Mouse (Mus musculus): ENCODE data around the gene Slc6a6. TPM values are rescaled to one million over a fixed set of nuclear protein-coding genes. Genes with fewer than 3 reads are reported as not detected.

The Slc6a6 gene
- polyA plus RNA-seq, 1 experiment = 74.2 TPM

DNA sequence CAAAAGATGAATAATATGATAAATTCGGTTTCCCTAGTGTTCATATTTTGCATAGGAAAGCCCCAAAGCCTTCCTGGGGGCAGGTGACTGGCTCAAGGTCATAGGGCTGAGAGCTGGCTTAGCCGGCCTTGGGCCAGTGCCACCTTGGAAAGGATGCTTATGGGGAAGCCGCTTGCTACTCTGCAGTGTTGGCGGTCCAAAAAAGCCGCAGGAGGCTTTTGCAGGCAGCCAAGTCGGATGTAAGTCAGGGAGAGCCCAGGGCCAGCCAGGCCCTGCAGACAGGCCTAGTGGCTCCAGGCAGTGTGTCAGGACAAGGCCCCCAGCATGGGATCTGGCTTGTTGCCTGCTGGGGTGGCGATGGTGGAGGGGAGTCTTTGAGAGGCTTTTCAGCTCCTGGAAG lies 10.8 kb downstream of the Slc6a6 start:
- DNase-seq (ENCODE audit: low read depth, low spot score) = no peak
- WGBS = 68% methylated on average over 7 of the region's 7 CpGs

DNA sequence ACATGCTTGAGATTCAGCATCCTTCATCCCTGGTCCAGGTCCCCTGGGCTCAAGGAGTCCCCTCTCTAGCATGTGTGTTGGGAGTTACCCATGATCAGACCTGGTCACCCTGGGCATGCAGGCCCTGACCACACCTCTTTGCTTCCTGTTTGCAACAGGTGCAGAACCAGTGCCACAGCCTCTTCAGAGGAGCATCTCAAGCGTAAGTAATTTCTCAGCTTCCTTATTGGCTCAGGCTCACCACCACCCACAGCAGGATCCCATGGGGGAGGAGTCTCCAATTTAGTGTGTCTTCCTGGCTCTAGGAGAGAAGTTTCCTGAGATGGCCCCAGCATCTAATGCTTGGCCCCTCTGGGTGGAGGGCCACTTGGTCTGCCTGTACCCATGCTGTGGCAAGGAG lies 15.0 kb downstream of the Slc6a6 start:
- DNase-seq (ENCODE audit: low read depth, low spot score) = no peak
- WGBS = 9% methylated on average over 1 of the region's 1 CpGs

DNA sequence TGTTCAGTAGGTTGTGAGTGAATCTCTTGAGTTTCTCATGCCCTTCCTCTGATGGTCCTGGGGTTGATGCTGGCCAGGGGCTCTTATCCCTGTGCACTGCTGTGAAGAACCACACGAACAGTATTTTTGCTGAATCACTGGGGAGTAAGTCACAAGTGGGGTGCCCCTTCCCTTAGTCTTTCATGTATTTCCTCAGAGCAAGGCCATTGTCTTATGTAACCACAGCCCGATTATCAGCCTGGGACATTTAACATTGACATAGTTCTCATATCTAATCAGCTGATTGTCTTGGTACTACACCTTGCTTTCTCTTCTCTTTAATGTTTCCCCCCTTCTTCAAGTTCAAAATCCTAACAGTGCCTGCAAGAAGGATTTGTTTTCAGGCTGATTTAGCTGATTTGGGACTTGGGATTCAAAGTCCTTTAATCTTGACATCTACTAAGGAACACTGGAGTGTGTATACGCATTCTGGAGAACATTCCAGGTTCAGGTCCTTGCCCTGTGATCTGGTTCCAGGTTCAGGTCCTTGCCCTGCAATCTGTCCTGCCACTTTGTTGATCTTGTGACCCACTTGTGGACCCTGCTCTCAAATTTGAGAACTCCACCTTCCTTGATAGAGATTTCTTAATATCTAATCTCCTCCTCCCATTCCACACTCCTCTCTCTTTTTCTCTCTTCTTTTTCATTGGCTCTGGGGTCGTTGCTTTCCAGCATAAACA lies 15.8 kb downstream of the Slc6a6 start:
- WGBS = 58% methylated on average over 4 of the region's 4 CpGs
- no peak for DNase-seq (ENCODE audit: low read depth, low spot score)

GRCm38 (mm10) chr6:91700823-91701621 lies 17.2 kb downstream of the Slc6a6 start:
- 44% methylated on average over 11 of the region's 11 CpGs for WGBS
- no peak for DNase-seq (ENCODE audit: low read depth, low spot score)

- no peak for DNase-seq (ENCODE audit: low read depth, low spot score)
- WGBS = 92% methylated on average over 2 of the region's 2 CpGs
Observed at GRCm38 (mm10) chr6:91703459-91703858, 19.6 kb downstream of the Slc6a6 start.

DNA sequence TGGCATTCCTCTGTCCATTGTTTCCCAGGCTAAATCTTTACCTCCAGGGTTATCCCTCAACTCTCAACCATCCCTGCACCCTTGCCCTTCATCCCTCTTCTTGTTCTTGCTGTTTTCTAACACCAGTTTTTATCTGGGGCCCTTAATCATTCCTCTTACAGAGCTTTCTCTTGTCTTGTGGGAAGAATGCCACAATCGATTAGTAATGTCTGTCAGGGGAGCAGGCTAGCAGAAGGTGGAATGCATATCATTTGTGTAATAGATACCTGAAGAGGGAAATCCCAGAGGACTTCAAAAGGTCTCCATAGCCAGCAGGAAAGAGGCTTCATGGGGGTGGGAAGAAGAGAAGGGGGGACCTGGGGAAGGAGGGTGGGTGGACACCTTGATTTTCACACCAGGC lies 20.6 kb downstream of the Slc6a6 start:
- DNase-seq (ENCODE audit: low read depth, low spot score) = no peak
- WGBS = 94% methylated on average over 1 of the region's 1 CpGs

DNA sequence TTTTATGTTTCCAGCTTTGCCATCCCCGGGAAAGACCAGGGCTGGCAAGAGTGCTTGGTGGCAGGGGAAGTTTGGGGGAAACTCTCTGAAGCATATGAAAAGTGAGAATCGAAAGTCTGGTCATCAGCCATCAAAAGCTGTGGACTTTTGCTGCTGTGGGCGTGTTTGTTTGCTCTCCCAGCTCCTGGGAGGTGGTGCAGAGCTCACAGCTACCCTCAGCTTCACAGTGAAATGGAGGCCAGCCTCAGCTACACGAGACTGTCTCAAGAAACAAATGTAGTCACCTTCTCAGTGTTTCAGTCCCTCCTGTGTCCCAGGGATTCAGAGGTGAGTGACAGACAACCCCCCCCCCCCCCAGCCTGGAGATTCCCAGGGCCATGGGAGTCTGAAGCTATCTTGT lies 21.8 kb downstream of the Slc6a6 start:
- whole genome bisulfite sequencing = 28% methylated on average over 4 of the region's 4 CpGs
- DNase-seq (ENCODE audit: low read depth, low spot score) = no peak

DNA sequence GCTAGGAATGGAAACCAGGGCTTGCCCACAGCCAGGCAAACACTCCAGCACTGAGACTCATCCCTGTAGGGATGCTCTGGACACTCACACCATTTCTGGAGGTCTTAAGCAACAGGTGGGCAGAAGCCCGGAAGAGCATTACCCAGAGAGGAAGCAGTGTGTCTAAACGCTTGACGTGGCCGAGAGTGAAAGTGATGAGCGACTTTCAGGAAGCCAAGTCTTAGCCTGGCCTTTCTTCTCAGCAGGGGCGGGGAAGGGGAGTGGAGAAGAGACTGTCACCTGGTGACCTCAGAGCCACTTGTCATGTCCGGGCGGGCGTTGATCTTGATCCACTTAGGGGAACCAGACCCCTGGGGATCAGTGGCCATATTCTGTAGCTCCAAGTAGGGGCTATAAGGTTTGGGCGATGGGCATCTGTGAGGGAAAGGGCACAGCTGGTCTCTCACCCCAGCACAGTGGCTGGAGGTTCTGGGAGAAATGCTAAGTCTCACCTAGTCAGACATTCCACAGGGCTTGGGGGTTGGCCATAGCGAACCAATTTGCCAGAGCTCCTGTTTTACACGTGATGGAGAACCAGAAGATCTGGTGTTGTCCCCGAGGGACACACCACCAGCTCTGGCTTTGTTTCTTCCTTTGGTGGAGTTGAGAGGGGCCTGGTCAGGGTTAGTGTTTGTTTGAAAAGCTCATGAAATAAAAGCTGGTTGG lies 22.4 kb downstream of the Slc6a6 start:
- DNase-seq (ENCODE audit: low read depth, low spot score) = no peak
- WGBS = 38% methylated on average over 13 of the region's 13 CpGs

DNA sequence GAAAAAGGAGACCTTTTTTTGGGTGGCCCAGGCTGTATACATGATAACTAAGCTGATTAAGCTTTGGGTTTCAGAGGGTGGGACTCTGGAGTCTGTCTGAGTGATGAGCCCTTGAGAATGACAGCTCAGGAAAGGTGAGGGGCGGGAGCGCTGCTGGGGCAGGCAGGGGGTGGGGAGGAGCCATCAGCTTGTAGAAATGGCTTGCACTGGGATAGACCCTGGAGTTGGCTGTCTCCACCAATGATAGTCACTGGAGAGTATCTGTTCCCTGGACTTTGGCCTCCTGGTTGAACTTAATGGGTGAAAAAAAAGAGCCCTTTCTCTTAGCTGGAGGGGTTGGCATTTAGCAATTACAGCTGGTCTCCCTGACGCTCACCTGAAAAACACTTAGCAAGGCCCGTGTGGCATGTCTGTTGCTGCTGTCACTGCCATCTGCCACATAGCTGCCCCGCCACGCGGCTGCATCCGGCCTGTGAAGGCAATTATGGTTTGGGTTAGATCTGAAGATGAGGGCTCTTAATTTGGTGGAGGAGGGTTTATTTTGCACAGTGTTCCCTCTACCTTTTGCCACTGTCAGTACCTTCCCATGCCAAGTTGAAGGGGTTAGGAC lies 23.5 kb downstream of the Slc6a6 start:
- WGBS = 46% methylated on average over 8 of the region's 8 CpGs

GRCm38 (mm10) chr6:91707886-91708564 lies 24.2 kb downstream of the Slc6a6 start:
- 92% methylated on average over 11 of the region's 11 CpGs for WGBS
- DNase-seq (ENCODE audit: low read depth, low spot score) = no peak

More for the DNA sequence above, 23.5 kb downstream of the Slc6a6 start:
- DNase-seq (ENCODE audit: low read depth, low spot score) = no peak

DNA sequence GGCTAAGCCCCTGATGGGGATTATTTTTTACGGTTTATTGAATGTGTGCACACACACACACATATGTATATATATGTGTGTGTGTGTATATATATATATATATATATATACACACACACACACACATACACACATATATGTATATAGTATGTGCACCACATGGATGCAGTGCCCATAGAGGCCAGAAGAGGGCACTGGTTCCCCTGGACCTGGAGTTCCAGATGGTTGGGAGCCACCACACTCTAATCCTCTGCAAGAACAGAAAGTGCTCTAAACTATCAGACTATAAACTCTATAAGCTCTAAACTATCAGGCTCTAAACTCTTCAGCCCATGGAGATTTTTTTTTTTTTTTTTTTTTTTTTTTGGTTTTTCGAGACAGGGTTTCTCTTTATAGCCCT lies 25.1 kb downstream of the Slc6a6 start:
- 88% methylated on average over 2 of the region's 2 CpGs for WGBS
- DNase-seq (ENCODE audit: low read depth, low spot score) = no peak

- DNase-seq (ENCODE audit: low read depth, low spot score) = no peak
- 50% methylated on average over 6 of the region's 6 CpGs for WGBS
Observed at GRCm38 (mm10) chr6:91710345-91710930, 26.6 kb downstream of the Slc6a6 start.

DNA sequence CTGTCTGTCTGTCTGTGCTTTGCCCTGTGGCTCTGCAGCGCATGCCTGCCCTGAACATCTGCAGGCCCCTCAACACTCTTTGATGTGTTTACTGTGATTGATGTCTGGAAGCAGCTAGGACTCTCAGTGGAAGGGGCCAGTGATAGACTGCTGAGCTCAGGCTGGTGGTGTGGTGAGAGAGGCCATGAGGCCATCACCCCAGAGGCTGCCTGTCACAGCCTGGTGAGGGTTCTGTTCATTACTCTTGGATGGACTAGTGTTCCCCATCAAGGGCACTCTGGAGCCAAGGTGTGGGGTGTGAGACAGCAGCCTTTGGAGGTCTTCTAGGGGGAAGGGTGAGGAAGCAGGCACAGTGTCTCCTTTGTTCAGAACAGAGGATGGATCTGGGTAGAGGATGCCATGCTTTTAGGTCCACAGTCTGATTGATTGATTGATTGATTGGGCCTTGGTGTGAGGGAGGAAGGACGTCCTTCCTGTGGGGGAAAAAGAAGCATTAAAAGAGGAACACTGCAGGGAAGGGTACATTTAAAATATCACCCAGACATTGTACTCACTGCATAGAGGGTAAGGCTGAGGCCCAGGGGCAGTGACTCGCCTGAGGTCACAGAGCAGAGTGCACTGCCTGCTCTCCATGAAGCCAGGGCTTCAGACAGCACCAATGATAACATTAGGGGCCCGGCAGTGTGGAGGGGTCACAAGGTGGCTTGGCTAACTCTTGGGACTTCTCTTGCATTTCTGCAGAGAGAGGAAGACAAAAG lies 28.4 kb downstream of the Slc6a6 start:
- 49% methylated on average over 4 of the region's 4 CpGs for WGBS
- DNase-seq (ENCODE audit: low read depth, low spot score) = no peak

DNA sequence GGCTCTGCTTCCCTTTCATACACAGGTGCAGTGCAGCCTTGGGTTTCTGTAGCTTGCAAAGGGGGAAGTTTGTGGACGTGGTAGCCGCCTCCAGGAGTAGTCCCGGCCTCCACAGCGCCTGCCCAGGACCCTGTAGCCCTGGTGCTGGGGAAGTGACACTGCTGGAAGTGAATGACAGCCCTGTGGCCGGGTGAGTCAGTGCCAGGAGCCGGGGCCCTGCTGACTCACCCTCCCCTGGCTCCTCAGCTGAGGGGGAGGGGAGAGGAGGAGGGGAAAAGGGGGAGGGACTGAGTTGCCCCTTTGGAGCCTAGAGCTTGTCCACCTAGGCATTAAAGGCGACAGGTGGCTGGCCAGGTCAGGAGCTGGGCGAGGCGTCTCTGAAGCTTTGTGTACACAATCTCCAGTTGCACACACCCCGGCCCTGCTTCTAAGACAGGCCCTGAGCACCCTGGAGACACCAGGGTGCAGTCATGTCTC lies 29.0 kb downstream of the Slc6a6 start:
- no peak for DNase-seq (ENCODE audit: low read depth, low spot score)
- 14% methylated on average over 10 of the region's 10 CpGs for WGBS

DNA sequence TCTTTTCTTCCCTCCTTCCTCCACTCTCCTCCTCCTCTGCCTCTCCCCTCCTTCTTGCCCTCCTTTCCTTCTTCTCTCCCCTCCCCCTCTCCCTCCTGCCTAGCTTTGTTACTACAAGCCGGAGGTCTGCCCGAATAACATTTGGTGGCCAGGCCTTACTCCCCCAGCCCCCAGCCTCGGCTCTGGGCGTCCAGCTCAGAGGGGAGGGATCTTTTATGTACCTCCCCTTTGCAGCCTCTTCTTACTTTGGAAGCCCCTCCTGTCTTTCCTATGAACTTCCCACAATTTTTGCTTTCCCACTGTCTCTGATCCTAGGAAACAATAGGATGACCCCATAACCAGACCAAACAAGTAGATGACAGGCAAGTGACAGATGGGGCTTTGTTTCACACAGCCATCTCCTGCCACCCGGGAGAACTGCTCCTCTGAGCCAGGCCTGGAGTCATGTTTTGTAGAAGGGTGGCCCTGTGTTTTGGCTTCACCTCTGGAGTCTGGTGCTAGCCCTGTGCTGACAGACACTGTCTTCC lies 29.6 kb downstream of the Slc6a6 start:
- DNase-seq (ENCODE audit: low read depth, low spot score) = no peak

DNA sequence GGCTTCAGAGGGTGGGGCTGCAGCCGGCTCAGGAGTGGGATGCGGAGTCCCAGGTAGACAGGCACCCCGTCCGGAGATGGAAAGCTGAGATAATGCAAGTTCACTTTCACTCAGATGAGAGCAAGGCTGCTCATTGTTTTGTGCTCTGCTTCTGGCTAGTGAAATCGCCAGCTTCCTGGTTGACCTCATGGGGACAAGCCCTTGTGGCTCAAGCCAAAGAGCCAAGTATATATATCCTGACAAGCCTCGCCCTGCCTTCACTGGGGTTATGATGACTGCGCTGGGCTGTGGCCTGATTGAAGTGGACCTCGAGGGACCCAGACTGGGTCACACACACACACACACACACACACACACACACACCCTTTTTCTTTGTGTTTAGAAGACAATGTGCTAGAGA lies 31.2 kb downstream of the Slc6a6 start:
- no peak for DNase-seq (ENCODE audit: low read depth, low spot score)
- WGBS = 47% methylated on average over 8 of the region's 8 CpGs

More for the DNA sequence above, 29.6 kb downstream of the Slc6a6 start:
- 38% methylated on average over 5 of the region's 5 CpGs for WGBS

DNA sequence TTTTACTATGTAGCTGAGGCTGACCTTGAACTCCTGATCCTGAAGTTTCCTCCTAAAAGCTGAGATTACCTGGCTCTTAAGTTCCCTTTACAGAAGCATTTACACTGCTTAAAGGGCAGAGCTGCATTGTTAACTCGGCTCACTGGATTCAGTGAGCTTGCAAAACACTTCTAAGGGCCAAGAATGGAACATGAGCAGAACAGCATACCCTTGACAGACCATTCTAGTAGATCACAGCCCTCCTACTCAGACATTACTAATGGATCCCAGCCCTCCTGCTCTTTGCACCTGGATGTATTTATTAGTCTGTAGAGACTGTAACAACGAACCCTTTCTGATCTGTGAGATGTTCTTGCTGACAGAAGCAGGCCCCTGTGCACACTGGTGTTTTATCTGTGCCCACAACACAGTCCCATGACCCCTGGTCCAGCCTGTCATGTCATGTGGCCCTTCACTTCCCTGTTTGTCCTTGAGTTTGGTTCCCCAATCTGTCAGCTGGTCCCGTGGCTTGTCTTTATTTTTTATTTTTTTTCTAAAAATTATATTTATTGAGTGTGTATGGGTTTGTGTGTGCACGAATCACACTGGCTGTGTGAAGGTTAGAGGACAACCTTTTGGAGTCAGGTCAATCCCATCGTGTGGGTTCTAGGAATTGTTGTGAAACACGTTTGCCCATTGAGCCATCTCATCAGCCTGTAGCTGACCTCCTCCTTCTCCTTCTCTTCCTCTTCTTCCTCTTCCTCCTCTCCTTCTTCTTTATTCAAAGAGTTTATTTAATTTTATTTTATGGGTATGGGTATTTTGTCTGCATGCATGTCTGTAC lies 32.3 kb downstream of the Slc6a6 start:
- 58% methylated on average over 6 of the region's 6 CpGs for whole genome bisulfite sequencing
- no peak for DNase-seq (ENCODE audit: low read depth, low spot score)
